Mouse (Mus musculus) macrophage (primary cell): ENCODE data around the gene Cfap221. TPM values are rescaled to one million over a fixed set of nuclear protein-coding genes. Genes with fewer than 3 reads are reported as not detected.

Source experiments
- H3K27ac ChIP-seq: fragments of 350-480 bp; formaldehyde crosslinking; 2 replicates; pipeline ENCODE4 v1.9.0; 2021
- H3K36me3 ChIP-seq: fragments of 350-480 bp; formaldehyde crosslinking; 2 replicates; pipeline ENCODE4 v1.9.0; 2021; ENCODE audit errors: inconsistent target
- H3K4me3 ChIP-seq: fragments of 350-480 bp; formaldehyde crosslinking; 2 replicates; pipeline ENCODE4 v1.9.0; 2021; ENCODE audit errors: inconsistent target
- H3K79me2 ChIP-seq: fragments of 350-480 bp; formaldehyde crosslinking; 2 replicates; pipeline ENCODE4 v1.9.0; 2021; ENCODE audit errors: inconsistent target
- WGBS: methylation state at CpG from one replicate; pipeline ENCODE4 v1.1.7; 2026; ENCODE audit warnings: inconsistent platforms; ENCODE audit not compliant: missing documents; 5-methylcytosine and 5-hydroxymethylcytosine counted together
- polyA plus RNA-seq: library from polyadenylated mRNA; stranded (reverse); fragments of 250-400 nt; gene quantifications from 3 replicates; pipeline ENCODE4 v1.2.4, GENCODE M21; 2018; ENCODE audit warnings: inconsistent platforms

Gene Cfap221
- polyA plus RNA-seq, 1 experiment from 2014 or later: not detected

DNA sequence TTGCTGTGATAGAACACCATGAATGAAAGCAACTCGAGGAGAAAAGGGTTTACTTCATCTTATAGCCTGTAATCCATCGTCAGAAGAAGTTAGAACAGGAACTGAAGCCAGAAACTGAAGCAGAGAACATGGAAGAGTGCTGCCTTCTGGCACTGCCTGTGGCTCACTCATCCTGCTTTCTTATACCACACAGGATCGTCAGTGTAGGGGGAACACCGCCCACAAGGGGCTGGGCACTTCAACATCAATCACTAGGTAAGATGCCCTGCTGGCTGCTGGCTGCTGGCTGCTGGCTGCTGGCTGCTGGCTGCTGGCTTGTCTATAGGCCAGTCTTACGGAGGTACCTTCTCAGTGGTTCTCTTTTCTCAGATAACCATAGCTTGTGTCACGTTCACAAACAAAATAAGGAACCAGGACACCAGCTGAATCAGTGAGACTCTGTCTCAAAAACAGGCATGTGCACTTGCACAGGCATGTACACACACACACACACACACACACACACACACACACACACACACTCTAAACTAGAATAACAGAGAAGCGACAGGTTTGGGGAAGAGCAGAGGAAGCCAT is 23.4 kb upstream of the Cfap221 start:
- peak overlapping the region; percentile 25 for H3K27ac ChIP-seq
- no peaks in the 10 kb centered on the region for H3K79me2 ChIP-seq
- H3K36me3 ChIP-seq: no peaks in the 10 kb centered on the region
- H3K4me3 ChIP-seq: no peak overlapping the region
- WGBS: 25% methylated on average over 7 of the region's 7 CpGs

DNA sequence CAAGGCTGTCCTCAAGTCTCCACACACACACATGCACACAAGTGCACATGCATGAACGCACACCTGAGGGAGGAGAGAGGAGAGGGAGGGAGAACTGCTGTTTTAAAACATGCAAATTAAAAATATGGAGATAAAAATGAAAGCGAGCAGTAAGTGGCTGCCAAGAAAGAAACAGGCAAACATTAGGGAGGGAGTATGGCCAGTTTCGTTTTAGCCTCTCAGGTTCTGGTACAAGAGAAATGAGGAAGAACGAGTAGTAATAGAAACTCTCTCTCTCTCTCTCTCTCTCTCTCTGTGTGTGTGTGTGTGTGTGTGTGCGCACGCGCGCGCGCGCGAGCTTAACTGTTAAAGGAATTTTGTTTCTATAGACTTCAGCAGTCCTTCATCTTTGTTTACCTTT is 22.4 kb upstream of the Cfap221 start:
- Histone ChIP-seq H3K36me3 (no peaks in the 10 kb centered on the region), H3K27ac (no peak overlapping the region), H3K4me3 (no peak overlapping the region), H3K79me2 (no peaks in the 10 kb centered on the region)
- WGBS: 47% methylated on average over 12 of the region's 12 CpGs

DNA sequence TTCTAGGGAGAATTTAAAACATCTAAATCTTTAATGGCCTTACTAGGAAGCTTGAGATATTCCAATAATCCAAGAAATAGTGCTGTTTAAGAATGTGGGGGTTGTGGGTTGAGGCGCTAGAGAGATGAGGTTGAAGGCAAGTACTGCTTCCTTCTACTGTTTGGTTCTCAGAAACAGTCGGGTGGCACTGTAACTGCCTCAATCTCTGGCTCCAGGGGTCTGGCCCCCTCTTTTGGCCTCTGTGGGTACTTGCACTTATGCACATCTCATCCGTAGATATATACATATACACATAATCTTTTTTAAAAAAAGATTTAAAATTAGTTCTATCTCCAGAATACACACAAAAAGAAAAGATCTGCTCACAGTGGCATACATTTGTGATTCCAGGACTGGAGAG is 21.9 kb upstream of the Cfap221 start:
- Histone ChIP-seq H3K27ac (no peak overlapping the region), H3K79me2 (no peaks in the 10 kb centered on the region), H3K36me3 (no peaks in the 10 kb centered on the region), H3K4me3 (no peak overlapping the region)
- 74% methylated on average over 3 of the region's 3 CpGs for WGBS

DNA sequence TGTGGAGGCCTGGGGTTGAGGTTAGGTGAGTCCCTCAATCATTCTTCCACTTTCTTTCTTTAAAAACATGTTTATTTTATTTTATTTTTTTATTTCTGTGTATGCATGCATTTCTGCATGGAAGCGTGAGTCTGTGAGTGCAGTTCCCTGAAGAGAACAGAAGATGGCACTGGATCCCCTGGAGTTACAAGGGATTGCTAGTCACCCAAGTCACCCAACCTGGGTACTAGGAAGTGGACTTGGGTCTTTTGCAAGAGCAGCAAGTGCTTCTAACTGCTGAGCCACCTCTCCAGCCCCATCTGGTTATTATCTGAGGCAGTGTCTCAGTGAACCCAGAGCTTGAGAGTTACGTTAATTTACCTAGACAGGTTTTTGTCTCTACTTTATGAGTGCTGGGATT is 19.2 kb upstream of the Cfap221 start:
- H3K36me3 ChIP-seq: no peaks in the 10 kb centered on the region
- 80% methylated on average over 2 of the region's 2 CpGs for WGBS
- no peaks in the 10 kb centered on the region for H3K79me2 ChIP-seq
- no peak overlapping the region for H3K4me3 ChIP-seq
- no peak overlapping the region for H3K27ac ChIP-seq

DNA sequence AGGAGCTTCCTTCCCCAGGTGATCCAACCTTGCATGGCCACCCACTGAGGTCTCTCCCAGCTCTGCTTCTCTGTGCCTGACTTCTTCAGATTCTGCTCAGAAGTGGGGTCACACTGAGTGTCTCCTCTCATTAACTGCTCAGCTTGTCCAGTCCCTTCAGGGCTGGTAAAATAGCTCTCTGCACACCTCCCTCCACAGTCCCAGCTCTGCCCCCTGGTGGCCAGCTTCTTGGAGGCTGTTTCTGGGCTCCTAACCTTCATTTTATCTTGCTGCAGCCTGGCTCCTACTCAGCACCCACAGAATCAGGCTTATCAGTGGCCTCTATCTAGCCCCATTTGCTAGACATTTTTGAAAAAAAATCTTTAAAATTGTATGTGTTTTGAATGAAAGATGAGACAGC is 16.1 kb upstream of the Cfap221 start:
- H3K79me2 ChIP-seq: no peaks in the 10 kb centered on the region
- H3K36me3 ChIP-seq: no peaks in the 10 kb centered on the region
- H3K4me3 ChIP-seq: no peak overlapping the region
- H3K27ac ChIP-seq: no peak overlapping the region

DNA sequence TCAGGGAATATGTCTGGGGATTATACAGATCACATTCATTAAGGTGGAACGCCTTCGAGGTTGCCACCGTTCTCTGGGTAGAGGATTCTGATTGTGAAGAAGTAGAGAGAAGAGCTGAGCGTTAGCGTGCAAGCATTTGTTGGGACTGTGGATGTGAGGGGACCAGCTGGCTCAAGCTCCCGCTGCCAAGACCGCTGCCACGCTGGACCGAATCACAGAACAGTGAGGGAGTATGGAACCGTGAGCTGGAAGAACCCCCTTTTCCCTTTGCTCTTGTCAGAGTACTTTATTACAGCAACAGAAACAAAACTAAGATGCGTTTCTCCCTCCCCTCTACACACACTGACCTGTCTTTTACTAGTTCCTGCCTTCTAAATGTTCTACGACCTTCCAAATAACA is 15.6 kb upstream of the Cfap221 start:
- no peak overlapping the region for H3K4me3 ChIP-seq
- 90% methylated on average over 12 of the region's 12 CpGs for WGBS
- no peaks in the 10 kb centered on the region for H3K36me3 ChIP-seq
- H3K27ac ChIP-seq: no peak overlapping the region
- H3K79me2 ChIP-seq: no peaks in the 10 kb centered on the region

DNA sequence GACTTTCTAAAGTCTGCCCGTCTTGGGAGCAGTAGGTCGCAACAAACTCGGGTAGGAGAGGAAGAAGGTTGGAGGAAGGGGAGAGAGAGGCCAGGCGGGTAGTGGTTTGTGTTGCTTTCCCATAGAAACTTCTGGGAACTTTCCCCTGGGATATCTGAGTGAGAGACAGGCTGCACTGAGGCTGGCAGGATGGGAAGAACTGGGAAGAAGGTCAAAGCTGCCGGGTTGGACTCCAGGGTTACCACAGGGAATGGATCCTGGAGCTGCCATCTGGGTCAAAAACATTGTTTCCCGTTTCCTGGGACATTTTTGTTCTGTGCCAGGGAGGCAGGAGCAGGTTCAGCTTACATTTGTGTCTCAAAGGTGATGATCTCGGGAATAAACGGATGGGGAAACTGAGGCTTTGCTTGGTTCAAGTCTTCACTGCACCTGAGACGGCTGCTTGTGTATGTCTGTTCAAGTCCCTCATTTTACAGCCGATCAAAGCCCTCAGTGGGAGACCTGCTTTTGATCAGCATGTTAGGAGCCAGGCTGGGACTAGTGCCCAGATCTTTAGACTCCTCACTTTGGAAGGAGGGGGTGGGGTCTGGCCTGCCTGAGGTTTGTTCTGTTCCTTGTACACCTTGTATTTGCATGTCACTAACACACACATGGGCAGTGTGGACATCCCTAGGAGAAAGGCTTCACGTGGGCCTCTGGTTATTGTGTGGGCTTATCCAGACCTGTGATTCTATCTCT is 11.0 kb upstream of the Cfap221 start:
- Histone ChIP-seq H3K27ac (no peak overlapping the region), H3K36me3 (no peaks in the 10 kb centered on the region), H3K79me2 (no peaks in the 10 kb centered on the region), H3K4me3 (no peak overlapping the region)
- whole genome bisulfite sequencing: 48% methylated on average over 11 of the region's 11 CpGs

DNA sequence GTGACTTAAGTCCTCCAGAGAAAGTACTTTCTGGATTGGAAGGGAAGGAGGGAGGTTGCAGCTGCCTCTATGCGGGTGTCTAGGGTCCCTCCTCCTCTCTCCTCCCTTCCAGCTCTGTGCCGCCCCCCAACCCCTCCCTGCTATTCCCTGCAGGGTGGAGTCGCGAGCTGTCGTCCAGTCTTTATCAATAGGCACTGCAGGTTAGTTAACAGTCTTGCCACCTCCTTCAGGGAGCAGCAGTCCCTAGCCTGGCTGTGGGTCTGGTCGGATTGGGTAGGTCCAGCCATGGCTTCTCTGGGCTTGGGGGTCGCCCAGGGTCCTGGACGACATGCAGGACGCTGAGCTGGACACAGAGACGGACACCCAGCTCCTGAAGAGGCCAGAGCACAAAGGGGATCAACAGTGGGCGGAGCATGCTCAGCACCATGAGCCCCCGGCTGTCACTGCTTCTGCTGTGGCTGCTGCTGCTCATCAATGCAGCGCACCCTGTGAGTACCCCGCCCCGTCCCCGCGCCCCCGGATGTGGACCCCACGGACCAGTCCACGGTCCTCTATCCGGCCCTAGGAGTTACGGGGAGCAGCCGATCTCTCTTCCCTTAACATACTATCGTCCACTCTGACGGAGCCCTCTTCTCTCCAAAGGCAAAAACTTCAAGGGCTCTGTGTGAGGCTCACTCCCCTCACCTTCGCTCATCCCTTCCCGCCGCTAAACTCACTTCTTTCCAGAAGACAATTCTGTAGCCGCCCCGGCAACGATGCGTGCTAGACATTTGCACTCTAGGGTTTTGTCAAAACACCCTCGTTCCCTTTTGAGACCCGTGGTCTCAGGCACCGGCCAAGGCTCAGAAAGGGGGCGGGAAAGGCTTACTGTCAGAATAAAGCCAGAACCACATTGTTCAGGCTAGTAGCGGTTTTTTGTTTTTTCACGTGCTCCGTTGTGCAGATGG is 10.1 kb upstream of the Cfap221 start, which contains the start of gene Sctr:
Gene Sctr (plus strand): TSS at position 51 of the 947 bp plus-strand sequence.
- Histone ChIP-seq H3K36me3 (no peaks in the 10 kb centered on the region), H3K79me2 (no peaks in the 10 kb centered on the region), H3K4me3 (no peak within 1 kb of the TSS), H3K27ac (no peak within 1 kb of the TSS)
- WGBS: 10% methylated on average over 39 of the region's 39 CpGs

DNA sequence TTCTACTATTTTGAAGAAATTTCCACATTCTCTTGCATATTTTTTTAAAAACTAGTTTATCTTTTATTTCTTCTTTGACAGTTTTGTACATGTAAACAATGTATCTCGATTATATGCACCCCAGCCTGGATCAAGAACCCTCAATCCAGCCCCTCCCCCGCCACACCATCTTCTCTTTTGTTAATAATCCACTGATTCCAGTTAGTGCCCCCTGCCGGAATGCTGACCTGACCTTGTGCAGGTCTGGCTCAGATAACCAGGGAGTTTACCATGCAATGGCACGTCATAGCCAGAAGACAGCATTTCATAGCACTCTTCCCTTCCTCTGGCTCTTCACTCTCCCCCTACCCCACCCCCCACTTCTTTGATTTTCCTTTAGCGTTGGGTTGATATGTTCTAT is 610 bp upstream of the Cfap221 start:
- 62% methylated on average over 5 of the region's 5 CpGs for WGBS
- H3K79me2 ChIP-seq: no peaks in the 10 kb centered on the region
- H3K27ac ChIP-seq: no peak overlapping the region
- no peaks in the 10 kb centered on the region for H3K36me3 ChIP-seq
- H3K4me3 ChIP-seq: no peak overlapping the region; the same call in 1 of the 2 replicates

DNA sequence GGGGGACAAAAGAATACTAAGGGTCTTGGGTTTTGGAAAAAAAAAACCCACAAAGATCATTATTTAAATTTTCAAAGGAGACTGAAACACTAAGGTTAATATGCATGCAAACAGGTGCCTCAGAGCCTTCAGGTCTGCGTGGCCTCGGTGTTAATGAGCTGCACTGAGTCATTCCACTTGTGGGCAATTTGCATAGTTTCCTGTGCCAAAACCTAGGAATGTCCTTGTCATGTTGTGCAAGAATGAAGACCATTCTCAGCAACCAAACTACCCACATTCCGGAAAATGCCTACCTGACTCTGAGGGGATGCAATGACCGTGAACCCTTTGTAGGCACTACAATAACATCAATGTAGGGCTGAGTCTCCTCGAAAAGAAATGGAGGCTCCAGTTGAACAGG is 10.5 kb downstream of the Cfap221 start:
- Histone ChIP-seq H3K27ac (no peak overlapping the region), H3K79me2 (no peaks in the 10 kb centered on the region), H3K36me3 (no peaks in the 10 kb centered on the region), H3K4me3 (no peak overlapping the region)
- WGBS: 93% methylated on average over 3 of the region's 5 CpGs

DNA sequence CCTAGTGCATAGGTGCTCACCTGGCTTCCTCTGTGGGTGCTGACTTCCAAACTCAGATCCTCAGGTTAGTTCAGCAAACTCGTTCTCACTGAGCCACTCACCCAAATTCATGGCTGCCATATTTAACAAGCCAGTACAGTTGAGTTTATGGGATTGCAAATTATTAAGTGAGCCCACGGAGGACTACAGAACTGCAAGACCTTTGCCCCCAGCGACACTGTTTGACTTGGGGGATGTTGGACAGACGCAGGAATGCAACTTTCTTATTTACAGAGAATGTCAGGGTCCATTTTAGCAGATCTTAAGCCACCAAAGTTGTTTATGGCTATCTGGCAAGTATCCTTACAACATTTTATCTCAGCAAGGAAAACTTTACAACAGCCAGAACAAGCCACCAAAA is 21.9 kb downstream of the Cfap221 start:
- 85% methylated on average over 4 of the region's 4 CpGs for WGBS
- H3K27ac ChIP-seq: no peak overlapping the region
- H3K4me3 ChIP-seq: no peak overlapping the region
- no peaks in the 10 kb centered on the region for H3K36me3 ChIP-seq
- H3K79me2 ChIP-seq: no peaks in the 10 kb centered on the region

DNA sequence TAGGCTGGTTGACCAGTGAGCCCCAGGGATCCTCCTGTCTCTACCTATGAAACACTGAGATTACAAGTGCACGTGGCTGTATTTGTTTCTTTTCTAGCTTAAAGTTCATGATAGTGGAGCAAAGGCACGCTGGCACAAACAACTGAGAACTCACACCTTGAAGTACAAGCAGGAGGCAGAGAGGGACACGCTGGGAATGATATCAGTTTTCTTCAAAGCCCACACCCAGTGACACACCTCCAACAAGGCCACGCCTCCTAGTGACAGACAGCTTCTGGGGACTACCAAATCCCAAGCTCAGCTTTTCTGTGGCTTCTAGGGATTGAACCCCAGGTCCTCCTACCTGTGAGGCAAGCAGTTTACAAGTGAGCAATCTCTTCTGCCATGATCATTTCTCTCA is 23.9 kb downstream of the Cfap221 start:
- H3K27ac ChIP-seq: no peak overlapping the region
- WGBS: 51% methylated on average over 4 of the region's 4 CpGs
- no peaks in the 10 kb centered on the region for H3K36me3 ChIP-seq
- H3K4me3 ChIP-seq: no peak overlapping the region
- no peaks in the 10 kb centered on the region for H3K79me2 ChIP-seq

DNA sequence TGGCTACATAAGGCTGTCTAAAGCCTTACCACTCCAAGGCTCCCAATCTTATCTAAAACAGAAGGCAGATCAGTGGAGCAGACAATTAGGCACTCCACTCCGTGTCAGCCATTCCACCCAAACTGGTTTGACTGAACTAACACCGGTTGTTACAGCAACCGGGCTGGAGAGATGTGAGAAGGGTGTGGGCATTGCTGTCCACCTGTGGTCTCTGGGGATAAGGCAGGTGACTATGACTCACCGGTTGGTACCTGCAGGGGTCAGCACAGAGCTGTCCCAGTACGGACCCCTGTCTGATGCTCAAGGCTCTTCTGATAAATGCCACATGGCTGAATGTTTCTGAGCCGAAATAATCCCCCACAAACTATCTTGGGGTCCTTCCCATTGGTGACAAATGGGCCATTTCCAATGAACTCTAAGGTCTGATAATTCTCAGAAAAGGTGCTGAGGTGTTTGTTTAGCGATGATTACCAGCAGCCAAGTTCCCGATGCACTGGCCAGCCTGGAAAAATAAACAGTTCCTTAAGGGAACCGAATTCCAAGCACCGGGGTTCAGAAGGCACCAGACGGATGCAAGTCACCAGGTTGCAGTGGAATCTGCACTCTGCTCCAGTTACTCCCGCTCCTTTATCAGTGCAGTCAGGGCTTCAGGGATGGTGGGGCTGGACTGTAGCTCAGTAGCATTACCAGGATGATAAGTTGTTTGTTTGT is 31.1 kb downstream of the Cfap221 start:
- Histone ChIP-seq H3K36me3 (no peaks in the 10 kb centered on the region), H3K4me3 (no peak overlapping the region), H3K79me2 (no peaks in the 10 kb centered on the region), H3K27ac (no peak overlapping the region)
- WGBS: 89% methylated on average over 12 of the region's 12 CpGs

DNA sequence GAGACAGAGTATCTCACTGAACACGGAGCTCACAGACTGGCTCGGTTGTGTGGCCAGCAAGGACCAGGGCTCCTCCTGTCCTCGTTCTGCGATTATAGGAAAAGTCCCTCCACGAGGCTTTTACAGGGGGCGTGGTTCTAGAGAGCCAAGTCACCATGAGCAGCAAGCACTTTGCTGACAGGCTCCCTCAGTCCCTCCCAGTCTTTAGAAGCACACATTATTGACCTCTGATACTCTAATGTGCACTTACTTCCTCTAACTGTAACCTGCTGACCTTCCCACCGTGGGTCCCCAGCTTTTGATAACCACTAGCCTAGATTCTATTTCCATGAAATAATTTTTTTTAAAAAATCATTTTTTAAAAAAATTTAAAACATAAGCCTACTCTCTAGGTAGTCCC is 37.1 kb downstream of the Cfap221 start:
- Histone ChIP-seq H3K36me3 (no peaks in the 10 kb centered on the region), H3K79me2 (no peaks in the 10 kb centered on the region), H3K27ac (no peak overlapping the region), H3K4me3 (no peak overlapping the region)
- 58% methylated on average over 7 of the region's 7 CpGs for WGBS
